Mouse (Mus musculus) midbrain, embryonic 11.5 days (tissue): ENCODE data around the gene Olfr1028. TPM values are rescaled to one million over a fixed set of nuclear protein-coding genes. Genes with fewer than 3 reads are reported as not detected.

Experiments used
- ATAC-seq: fragments of 200-750 bp; cut with Nextera tagmentation; 2 replicates; pipeline ENCODE4 v1.8.0; 2017; ENCODE audit warnings: moderate TSS enrichment, moderate library complexity; ENCODE audit not compliant: low FRiP score
- DNase-seq: peaks from one replicate; pipeline ENCODE4 v3.0.0; 2015; ENCODE audit warnings: low spot score; ENCODE audit errors: missing footprints
- H3K27ac ChIP-seq: fragments of 300-500 bp; sonication (generic); 2 replicates; pipeline ENCODE4 v1.5.1; 2014; ENCODE audit warnings: low read depth, low read length
- H3K27me3 ChIP-seq: fragments of 300-500 bp; sonication (generic); 2 replicates; pipeline ENCODE4 v1.6.1; 2014; ENCODE audit warnings: mild to moderate bottlenecking, low read length, moderate library complexity, mixed read lengths; ENCODE audit not compliant: control insufficient read depth, insufficient read depth
- H3K36me3 ChIP-seq: fragments of 300-500 bp; sonication (generic); 2 replicates; pipeline ENCODE4 v1.6.1; 2014; ENCODE audit warnings: mild to moderate bottlenecking, low read length, moderate library complexity, mixed read lengths; ENCODE audit not compliant: control insufficient read depth, insufficient read depth
- H3K4me1 ChIP-seq: fragments of 300-500 bp; sonication (generic); 2 replicates; pipeline ENCODE4 v1.6.1; 2014; ENCODE audit warnings: low read length; ENCODE audit not compliant: control insufficient read depth, insufficient read depth
- H3K4me2 ChIP-seq: fragments of 300-500 bp; sonication (generic); 2 replicates; pipeline ENCODE4 v1.6.1; 2014; ENCODE audit warnings: mild to moderate bottlenecking, moderate library complexity
- H3K4me3 ChIP-seq: fragments of 300-500 bp; sonication (generic); 2 replicates; pipeline ENCODE4 v1.5.1; 2014; ENCODE audit warnings: low read depth, low read length
- H3K9ac ChIP-seq: fragments of 300-500 bp; sonication (generic); 2 replicates; pipeline ENCODE4 v1.6.1; 2014; ENCODE audit warnings: low read length
- H3K9me3 ChIP-seq: fragments of 300-500 bp; sonication (generic); 2 replicates; pipeline ENCODE4 v1.6.1; 2016; ENCODE audit warnings: low read length; ENCODE audit not compliant: control insufficient read depth
- WGBS: fragments of 180-500 bp; shearing (Covaris S2); extraction: QIAGEN DNeasy Blood & Tissue Kit; methylation state at CpG from one replicate; pipeline ENCODE4 v1.1.7; 2014; 5-methylcytosine and 5-hydroxymethylcytosine counted together
- polyA plus RNA-seq: library from polyadenylated mRNA; unstranded; fragments of >200 nt; fragmentation: Nextera tagmentation; extraction: Ambion mirVana; gene quantifications from 2 replicates; pipeline ENCODE4 v1.2.1, GENCODE M21; 2014

Gene Olfr1028
- not detected in 2 replicates for polyA plus RNA-seq

- ATAC-seq (no peak), DNase-seq (no peak)
- Histone ChIP-seq H3K9me3 (no peaks in the 10 kb centered on the region), H3K9ac (no peak within 1 kb of the TSS), H3K36me3 (no peaks in the 10 kb centered on the region), H3K4me1 (no peaks in the 10 kb centered on the region), H3K4me3 (no peak within 1 kb of the TSS), H3K27me3 (no peaks in the 10 kb centered on the region), H3K27ac (no peak within 1 kb of the TSS), H3K4me2 (no peak within 1 kb of the TSS)
- 77% methylated on average over 1 of the region's 1 CpGs for WGBS
Measured at GRCm38 (mm10) chr2:85950137-85950536, at the start of gene Olfr1028. Gene Olfr1028, plus strand, starts transcription at chr2:85950437.

- H3K4me2 ChIP-seq: no peak within 1 kb of the TSS
- no peak for ATAC-seq
- H3K9ac ChIP-seq: no peak within 1 kb of the TSS
- no peaks in the 10 kb centered on the region for H3K9me3 ChIP-seq
- no peak for DNase-seq
- H3K4me1 ChIP-seq: no peaks in the 10 kb centered on the region
- no peaks in the 10 kb centered on the region for H3K27me3 ChIP-seq
- no peak within 1 kb of the TSS for H3K27ac ChIP-seq
- H3K4me3 ChIP-seq: no peak within 1 kb of the TSS
- WGBS: 84% methylated on average over 3 of the region's 3 CpGs
- no peaks in the 10 kb centered on the region for H3K36me3 ChIP-seq
Measured at GRCm38 (mm10) chr2:85904952-85905351, 45.3 kb upstream of the Olfr1028 start, which contains the start of gene Olfr1024. Gene Olfr1024, minus strand, starts transcription at chr2:85905052.

- DNase-seq (no peak), ATAC-seq (no peak)
- Histone ChIP-seq H3K4me1 (no peaks in the 10 kb centered on the region), H3K27me3 (no peaks in the 10 kb centered on the region), H3K4me3 (no peak overlapping the region), H3K4me2 (no peak overlapping the region), H3K9me3 (no peaks in the 10 kb centered on the region), H3K36me3 (no peaks in the 10 kb centered on the region), H3K9ac (no peak overlapping the region), H3K27ac (no peak overlapping the region)
Measured at GRCm38 (mm10) chr2:85913197-85913596, 37.0 kb upstream of the Olfr1028 start.

GRCm38 (mm10) chr2:85914893-85915292 lies 35.3 kb upstream of the Olfr1028 start, which contains the start of gene Olfr1025-ps1:
Gene Olfr1025-ps1, plus strand, starts transcription at chr2:85915193.
- H3K9ac ChIP-seq: no peak within 1 kb of the TSS
- no peak within 1 kb of the TSS for H3K4me3 ChIP-seq
- WGBS: 65% methylated on average over 1 of the region's 1 CpGs
- no peak for ATAC-seq
- H3K4me2 ChIP-seq: no peak within 1 kb of the TSS
- no peak for DNase-seq
- H3K36me3 ChIP-seq: no peaks in the 10 kb centered on the region
- H3K4me1 ChIP-seq: no peaks in the 10 kb centered on the region
- H3K27me3 ChIP-seq: no peaks in the 10 kb centered on the region
- H3K27ac ChIP-seq: no peak within 1 kb of the TSS
- no peaks in the 10 kb centered on the region for H3K9me3 ChIP-seq

- Histone ChIP-seq H3K27me3 (no peaks in the 10 kb centered on the region), H3K4me3 (no peak within 1 kb of the TSS), H3K4me2 (no peak within 1 kb of the TSS), H3K9me3 (no peaks in the 10 kb centered on the region), H3K36me3 (no peaks in the 10 kb centered on the region), H3K4me1 (no peaks in the 10 kb centered on the region), H3K9ac (no peak within 1 kb of the TSS), H3K27ac (no peak within 1 kb of the TSS)
- 90% methylated on average over 3 of the region's 3 CpGs for WGBS
- no peak for ATAC-seq
- no peak for DNase-seq
Measured at GRCm38 (mm10) chr2:85921258-85921657, 29.0 kb upstream of the Olfr1028 start, which contains the start of gene Olfr1026. Gene Olfr1026, plus strand, starts transcription at chr2:85921558.

- H3K36me3 ChIP-seq: no peaks in the 10 kb centered on the region
- H3K4me2 ChIP-seq: no peak within 1 kb of the TSS
- no peak within 1 kb of the TSS for H3K4me3 ChIP-seq
- no peaks in the 10 kb centered on the region for H3K4me1 ChIP-seq
- no peak within 1 kb of the TSS for H3K27ac ChIP-seq
- no peak for DNase-seq
- WGBS: 96% methylated on average over 2 of the region's 2 CpGs
- ATAC-seq: no peak
- H3K27me3 ChIP-seq: no peaks in the 10 kb centered on the region
- H3K9me3 ChIP-seq: no peaks in the 10 kb centered on the region
- no peak within 1 kb of the TSS for H3K9ac ChIP-seq
Measured at GRCm38 (mm10) chr2:85973595-85973994, 23.4 kb downstream of the Olfr1028 start, which contains the start of gene Olfr1029. Gene Olfr1029, plus strand, starts transcription at chr2:85973895.

- no peak within 1 kb of the TSS for H3K27ac ChIP-seq
- WGBS: 77% methylated on average over 1 of the region's 1 CpGs
- no peak for ATAC-seq
Measured at GRCm38 (mm10) chr2:85978976-85979375, 28.7 kb downstream of the Olfr1028 start, which contains the start of gene Olfr1030. Gene Olfr1030, plus strand, starts transcription at chr2:85979276.

GRCm38 (mm10) chr2:85990004-85990403 lies 39.8 kb downstream of the Olfr1028 start, which contains the start of gene Olfr1031:
Gene Olfr1031, plus strand, starts transcription at chr2:85990304.
- ATAC-seq (no peak), DNase-seq (no peak)
- 67% methylated on average over 3 of the region's 3 CpGs for WGBS
- Histone ChIP-seq H3K27ac (no peak within 1 kb of the TSS), H3K4me3 (no peak within 1 kb of the TSS), H3K27me3 (no peaks in the 10 kb centered on the region), H3K9ac (no peak within 1 kb of the TSS), H3K4me1 (no peaks in the 10 kb centered on the region), H3K36me3 (no peaks in the 10 kb centered on the region), H3K4me2 (no peak within 1 kb of the TSS), H3K9me3 (no peaks in the 10 kb centered on the region)

More at GRCm38 (mm10) chr2:85978976-85979375, 28.7 kb downstream of the Olfr1028 start, which contains the start of gene Olfr1030:
- Histone ChIP-seq H3K4me3 (no peak within 1 kb of the TSS), H3K4me1 (no peaks in the 10 kb centered on the region), H3K9me3 (no peaks in the 10 kb centered on the region), H3K36me3 (no peaks in the 10 kb centered on the region), H3K27me3 (no peaks in the 10 kb centered on the region), H3K4me2 (no peak within 1 kb of the TSS), H3K9ac (no peak within 1 kb of the TSS)
- DNase-seq: no peak
